Mouse (Mus musculus): Measurements from ENCODE around the gene Htra2. TPM values are rescaled to one million over a fixed set of nuclear protein-coding genes. Genes with fewer than 3 reads are reported as not detected.
A peak's percentile ranks its signal among the peaks of the same experiment; 100 is the strongest.

Htra2 gene
- polyA plus RNA-seq, 1 experiment from 2014 or later: 147 TPM

GRCm38 (mm10) chr6:83013444-83013843 lies 41.6 kb downstream of the Htra2 start:
- WGBS (ENCODE audit: insufficient replicate concordance): 55% methylated on average over 5 of the region's 5 CpGs
- Histone ChIP-seq H3K9ac (peak overlapping the region; percentile 73), H3K4me1 (peaks cover 87% of the 10 kb centered on the region), H3K9me3 (replicated peaks) (no peaks in the 10 kb centered on the region), H3K27ac (peak overlapping the region; percentile 99), H3K4me2 (peak overlapping the region; percentile 64), H3K4me3 (no peak overlapping the region), H3K36me3 (0 out of 2 replicates have a peak, but pooled peaks cover 2% of the 10 kb centered on the region), H3K27me3 (replicated peaks) (no peaks in the 10 kb centered on the region)
- ATAC-seq: no peak

- H3K4me2 ChIP-seq: no peak overlapping the region
- no peak for ATAC-seq
- peak overlapping the region; percentile 39; the same call in 1 of the 2 replicates for H3K9ac ChIP-seq
- no peak overlapping the region for H3K4me3 ChIP-seq
- no peaks in the 10 kb centered on the region for H3K36me3 ChIP-seq
- peaks cover 71% of the 10 kb centered on the region for H3K4me1 ChIP-seq
- no peaks in the 10 kb centered on the region for H3K9me3 ChIP-seq (replicated peaks)
- WGBS (ENCODE audit: insufficient replicate concordance): 60% methylated on average over 6 of the region's 6 CpGs
- peak overlapping the region; percentile 99 for H3K27ac ChIP-seq
- H3K27me3 ChIP-seq (replicated peaks): no peaks in the 10 kb centered on the region
These were observed 43.3 kb downstream of the Htra2 start for GRCm38 (mm10) chr6:83011756-83012155.

- H3K4me3 ChIP-seq: no peak overlapping the region
- peak overlapping the region; percentile 23 for H3K9ac ChIP-seq
- 71% methylated on average over 7 of the region's 7 CpGs for WGBS (ENCODE audit: insufficient replicate concordance)
- no peaks in the 10 kb centered on the region for H3K36me3 ChIP-seq
- H3K4me1 ChIP-seq: peaks cover 66% of the 10 kb centered on the region
- H3K9me3 ChIP-seq (replicated peaks): no peaks in the 10 kb centered on the region
- peak overlapping the region; percentile 99 for H3K27ac ChIP-seq
- peak overlapping the region; percentile 52; the same call in 1 of the 2 replicates for H3K4me2 ChIP-seq
- no peaks in the 10 kb centered on the region for H3K27me3 ChIP-seq (replicated peaks)
- ATAC-seq: no peak
These were observed 43.8 kb downstream of the Htra2 start for GRCm38 (mm10) chr6:83011255-83011654.

- H3K36me3 ChIP-seq: no peaks in the 10 kb centered on the region
- no peak for ATAC-seq
- peak overlapping the region; percentile 52 for H3K4me2 ChIP-seq
- H3K27me3 ChIP-seq (replicated peaks): no peaks in the 10 kb centered on the region
- H3K4me1 ChIP-seq: peaks cover 56% of the 10 kb centered on the region
- WGBS (ENCODE audit: insufficient replicate concordance): 16% methylated on average over 7 of the region's 7 CpGs
- peak overlapping the region; percentile 77 for H3K27ac ChIP-seq
- H3K9me3 ChIP-seq (replicated peaks): no peaks in the 10 kb centered on the region
- H3K9ac ChIP-seq: peak overlapping the region; percentile 56
- H3K4me3 ChIP-seq: peak overlapping the region; percentile 28
These were observed 45.1 kb downstream of the Htra2 start for GRCm38 (mm10) chr6:83010010-83010409.

GRCm38 (mm10) chr6:83008659-83009058 lies 46.4 kb downstream of the Htra2 start:
- no peaks in the 10 kb centered on the region for H3K27me3 ChIP-seq (replicated peaks)
- H3K4me2 ChIP-seq: no peak overlapping the region
- H3K27ac ChIP-seq: peak overlapping the region; percentile 30; the same call in 1 of the 2 replicates
- H3K4me1 ChIP-seq: peaks cover 58% of the 10 kb centered on the region
- H3K9ac ChIP-seq: no peak overlapping the region
- no peak overlapping the region for H3K4me3 ChIP-seq
- no peaks in the 10 kb centered on the region for H3K36me3 ChIP-seq
- 19% methylated on average over 3 of the region's 3 CpGs for WGBS (ENCODE audit: insufficient replicate concordance)
- H3K9me3 ChIP-seq (replicated peaks): no peaks in the 10 kb centered on the region
- ATAC-seq: no peak

- Histone ChIP-seq H3K4me2 (no peak overlapping the region), H3K27me3 (replicated peaks) (no peaks in the 10 kb centered on the region), H3K4me3 (no peak overlapping the region), H3K9ac (no peak overlapping the region), H3K36me3 (no peaks in the 10 kb centered on the region), H3K9me3 (replicated peaks) (no peaks in the 10 kb centered on the region), H3K4me1 (peaks cover 40% of the 10 kb centered on the region), H3K27ac (0 out of 2 replicates have a peak overlapping the region, but pooled peaks have one; percentile 32)
- no peak for ATAC-seq
- 62% methylated on average over 6 of the region's 6 CpGs for WGBS (ENCODE audit: insufficient replicate concordance)
These were observed 49.0 kb downstream of the Htra2 start for GRCm38 (mm10) chr6:83006114-83006513.

DNA sequence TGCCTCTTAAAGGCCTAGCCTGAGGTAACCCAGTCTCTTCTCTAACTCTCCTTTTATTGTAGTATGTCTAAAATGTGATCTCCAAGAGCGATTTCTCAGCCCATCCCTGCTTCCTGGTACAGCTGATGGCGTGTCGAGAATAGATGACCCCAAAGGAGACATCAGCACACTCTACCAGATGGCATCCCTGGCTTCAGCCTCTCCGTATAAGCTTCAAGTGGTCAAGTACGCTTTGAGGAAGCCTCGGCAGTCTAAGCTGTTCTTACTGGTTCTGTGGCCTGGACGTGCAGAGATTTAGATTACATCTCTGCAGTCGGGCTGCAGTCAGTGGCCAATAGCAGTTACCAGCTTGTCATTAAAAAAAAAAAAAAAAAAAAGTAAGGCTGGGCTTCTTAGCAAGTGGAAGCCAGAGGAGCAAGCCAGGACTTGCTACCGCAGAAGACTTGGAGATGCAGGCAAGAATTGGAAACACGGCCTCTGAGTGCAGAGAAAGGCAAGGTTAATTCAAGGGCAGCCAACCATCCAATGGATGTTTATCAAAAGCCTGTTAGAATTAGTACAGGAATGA lies 49.5 kb downstream of the Htra2 start:
- ATAC-seq: no peak
- H3K9ac ChIP-seq: no peak overlapping the region
- no peak overlapping the region for H3K4me3 ChIP-seq
- no peaks in the 10 kb centered on the region for H3K36me3 ChIP-seq
- 70% methylated on average over 10 of the region's 10 CpGs for WGBS (ENCODE audit: insufficient replicate concordance)
- H3K9me3 ChIP-seq (replicated peaks): no peaks in the 10 kb centered on the region
- no peak overlapping the region for H3K4me2 ChIP-seq
- no peaks in the 10 kb centered on the region for H3K27me3 ChIP-seq (replicated peaks)
- H3K4me1 ChIP-seq: peaks cover 34% of the 10 kb centered on the region
- H3K27ac ChIP-seq: peak overlapping the region; percentile 74; the same call in 1 of the 2 replicates

GRCm38 (mm10) chr6:83004872-83005271 lies 50.2 kb downstream of the Htra2 start:
- Histone ChIP-seq H3K9me3 (replicated peaks) (no peaks in the 10 kb centered on the region), H3K4me3 (no peak overlapping the region), H3K27ac (peak overlapping the region; percentile 74), H3K4me1 (peaks cover 27% of the 10 kb centered on the region), H3K9ac (peak overlapping the region; percentile 17; the same call in 1 of the 2 replicates), H3K27me3 (replicated peaks) (no peaks in the 10 kb centered on the region), H3K4me2 (no peak overlapping the region), H3K36me3 (no peaks in the 10 kb centered on the region)
- WGBS (ENCODE audit: insufficient replicate concordance): 26% methylated on average over 7 of the region's 7 CpGs
- 0 out of 2 replicates have a peak, but pooled peaks have one; percentile 24 for ATAC-seq

GRCm38 (mm10) chr6:83004309-83004708 lies 50.8 kb downstream of the Htra2 start:
- Histone ChIP-seq H3K4me3 (no peak overlapping the region), H3K4me1 (peaks cover 24% of the 10 kb centered on the region), H3K36me3 (no peaks in the 10 kb centered on the region), H3K9me3 (replicated peaks) (no peaks in the 10 kb centered on the region), H3K4me2 (peak overlapping the region; percentile 16; the same call in 1 of the 2 replicates), H3K9ac (0 out of 2 replicates have a peak overlapping the region, but pooled peaks have one; percentile 17), H3K27ac (peak overlapping the region; percentile 74), H3K27me3 (replicated peaks) (no peaks in the 10 kb centered on the region; the same call in 1 of the 2 replicates)
- 55% methylated on average over 2 of the region's 2 CpGs for WGBS (ENCODE audit: insufficient replicate concordance)
- no peak for ATAC-seq

- Histone ChIP-seq H3K4me1 (peaks cover 27% of the 10 kb centered on the region), H3K27ac (peak overlapping the region; percentile 74), H3K4me3 (no peak overlapping the region), H3K9me3 (replicated peaks) (no peaks in the 10 kb centered on the region), H3K27me3 (replicated peaks) (no peaks in the 10 kb centered on the region; the same call in 1 of the 2 replicates), H3K4me2 (peak overlapping the region; percentile 21), H3K36me3 (no peaks in the 10 kb centered on the region), H3K9ac (peak overlapping the region; percentile 36; the same call in 1 of the 2 replicates)
- ATAC-seq: peak; percentile 77
- 60% methylated on average over 5 of the region's 5 CpGs for WGBS (ENCODE audit: insufficient replicate concordance)
These were observed 51.2 kb downstream of the Htra2 start for GRCm38 (mm10) chr6:83003850-83004249.

DNA sequence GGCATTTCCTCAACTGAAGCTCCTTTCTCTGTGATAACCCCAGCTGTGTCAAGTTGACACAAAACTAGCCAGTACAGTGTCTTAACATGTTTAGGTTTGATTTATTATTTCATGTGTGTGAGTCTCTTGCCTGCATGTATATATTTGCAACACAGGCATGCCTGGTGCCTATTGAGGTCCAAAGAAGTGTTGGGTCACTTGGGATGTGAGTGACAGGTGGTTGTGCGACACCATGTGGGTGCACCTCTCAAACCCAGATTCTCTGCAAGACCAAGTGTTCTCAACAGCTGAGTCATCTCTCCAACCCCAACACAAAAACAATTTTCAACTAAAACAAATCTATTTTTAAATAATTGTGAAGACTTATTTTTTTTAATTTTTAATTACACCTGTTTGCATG lies 52.0 kb downstream of the Htra2 start:
- 88% methylated on average over 1 of the region's 1 CpGs for WGBS (ENCODE audit: insufficient replicate concordance)
- Histone ChIP-seq H3K9me3 (replicated peaks) (no peaks in the 10 kb centered on the region), H3K27ac (no peak overlapping the region), H3K27me3 (replicated peaks) (no peaks in the 10 kb centered on the region; the same call in 1 of the 2 replicates), H3K9ac (no peak overlapping the region), H3K4me3 (no peak overlapping the region), H3K4me1 (peaks cover 33% of the 10 kb centered on the region), H3K4me2 (no peak overlapping the region), H3K36me3 (no peaks in the 10 kb centered on the region)
- no peak for ATAC-seq
